Mouse (Mus musculus) liver, embryonic 15.5 days (tissue): ENCODE measurements around the gene Gm3676. TPM values are rescaled to one million over a fixed set of nuclear protein-coding genes. Genes with fewer than 3 reads are reported as not detected.
"Not testable (repeated sequence)": the region's sequence is repeated elsewhere in the genome, so short reads cannot be mapped to it uniquely, and the experiment has no call there.

Source experiments
- ATAC-seq: fragments of 200-750 bp; cut with Nextera tagmentation; 2 replicates; pipeline ENCODE4 v1.8.0; 2017; ENCODE audit warnings: moderate number of reproducible peaks, mild to moderate bottlenecking, moderate library complexity; ENCODE audit not compliant: insufficient read depth
- H3K27ac ChIP-seq: fragments of 300-500 bp; sonication (generic); replicated peaks from 2 replicates; pipeline ENCODE4 v1.5.1; 2015; ENCODE audit warnings: mild to moderate bottlenecking, inconsistent platforms
- H3K27me3 ChIP-seq: fragments of 300-500 bp; sonication (generic); 2 replicates; pipeline ENCODE4 v1.6.1; 2015; ENCODE audit warnings: mild to moderate bottlenecking, inconsistent platforms
- H3K36me3 ChIP-seq: fragments of 300-500 bp; sonication (generic); replicated peaks from 2 replicates; pipeline ENCODE4 v1.6.1; 2015; ENCODE audit warnings: moderate library complexity, mild to moderate bottlenecking, inconsistent platforms
- H3K4me1 ChIP-seq: fragments of 300-500 bp; sonication (generic); replicated peaks from 2 replicates; pipeline ENCODE4 v1.6.1; 2015; ENCODE audit warnings: inconsistent platforms
- H3K4me2 ChIP-seq: fragments of 300-500 bp; sonication (generic); 2 replicates; pipeline ENCODE4 v1.6.1; 2015; ENCODE audit warnings: moderate library complexity, mild to moderate bottlenecking, inconsistent platforms
- H3K4me3 ChIP-seq: fragments of 300-500 bp; sonication (generic); replicated peaks from 2 replicates; pipeline ENCODE4 v1.5.1; 2015; ENCODE audit warnings: mild to moderate bottlenecking, inconsistent platforms
- H3K9ac ChIP-seq: fragments of 300-500 bp; sonication (generic); 2 replicates; pipeline ENCODE4 v1.6.1; 2015; ENCODE audit warnings: moderate library complexity, mild to moderate bottlenecking, inconsistent platforms
- H3K9me3 ChIP-seq: fragments of 300-500 bp; sonication (generic); replicated peaks from 2 replicates; pipeline ENCODE4 v1.6.1; 2016; ENCODE audit warnings: inconsistent platforms
- WGBS: fragments of 180-500 bp; shearing (Covaris S2); methylation state at CpG from one replicate; pipeline ENCODE4 v1.1.7; 2015; ENCODE audit warnings: mixed read lengths; ENCODE audit not compliant: insufficient replicate concordance; 5-methylcytosine and 5-hydroxymethylcytosine counted together
- polyA plus RNA-seq: library from polyadenylated mRNA; unstranded; fragments of >200 nt; fragmentation: Nextera tagmentation; extraction: Ambion mirVana; gene quantifications from 2 replicates; pipeline ENCODE4 v1.2.1, GENCODE M21; 2015

The Gm3676 gene
- polyA plus RNA-seq: not detected in 2 replicates

GRCm38 (mm10) chr14:41646387-41646786 lies at the start of gene Gm3676:
Gene Gm3676, minus strand, starts transcription at chr14:41646487.
- H3K27ac ChIP-seq, H3K27me3 ChIP-seq, H3K4me3 ChIP-seq, ATAC-seq, H3K4me1 ChIP-seq, H3K4me2 ChIP-seq, H3K36me3 ChIP-seq, H3K9me3 ChIP-seq, H3K9ac ChIP-seq: not testable (repeated sequence)
- WGBS: no CpG with 5 or more reads among the region's 1 CpGs

- WGBS: 54% methylated on average over 2 of the region's 2 CpGs
- ATAC-seq, H3K4me1 ChIP-seq, H3K27ac ChIP-seq, H3K4me3 ChIP-seq, H3K36me3 ChIP-seq, H3K27me3 ChIP-seq, H3K4me2 ChIP-seq, H3K9ac ChIP-seq, H3K9me3 ChIP-seq: not testable (repeated sequence)
Observed at GRCm38 (mm10) chr14:41648176-41648575, 1.9 kb upstream of the Gm3676 start.

- H3K9me3 ChIP-seq, H3K27me3 ChIP-seq, ATAC-seq, H3K36me3 ChIP-seq, H3K27ac ChIP-seq, H3K9ac ChIP-seq, H3K4me2 ChIP-seq, H3K4me3 ChIP-seq, H3K4me1 ChIP-seq: not testable (repeated sequence)
- 77% methylated on average over 10 of the region's 11 CpGs for WGBS
Observed at GRCm38 (mm10) chr14:41630144-41630543, 16.1 kb downstream of the Gm3676 start.

GRCm38 (mm10) chr14:41624512-41624911 lies 21.8 kb downstream of the Gm3676 start, which contains the start of gene Gm3072:
Gene Gm3072, minus strand, starts transcription at chr14:41624612.
- not testable (repeated sequence) for ATAC-seq, H3K36me3 ChIP-seq, H3K4me2 ChIP-seq, H3K9ac ChIP-seq, H3K4me3 ChIP-seq, H3K9me3 ChIP-seq, H3K27ac ChIP-seq, H3K4me1 ChIP-seq, H3K27me3 ChIP-seq
- 74% methylated on average over 1 of the region's 2 CpGs for WGBS

GRCm38 (mm10) chr14:41622535-41622934 lies 23.8 kb downstream of the Gm3676 start:
- not testable (repeated sequence) for H3K27ac ChIP-seq, ATAC-seq, H3K27me3 ChIP-seq, H3K4me2 ChIP-seq, H3K4me3 ChIP-seq, H3K9me3 ChIP-seq, H3K9ac ChIP-seq, H3K36me3 ChIP-seq, H3K4me1 ChIP-seq
- WGBS: 70% methylated on average over 5 of the region's 5 CpGs

GRCm38 (mm10) chr14:41610690-41611089 lies 35.6 kb downstream of the Gm3676 start:
- not testable (repeated sequence) for ATAC-seq, H3K27ac ChIP-seq, H3K36me3 ChIP-seq, H3K27me3 ChIP-seq, H3K4me1 ChIP-seq, H3K9me3 ChIP-seq, H3K9ac ChIP-seq, H3K4me3 ChIP-seq, H3K4me2 ChIP-seq
- 56% methylated on average over 1 of the region's 1 CpGs for WGBS

GRCm38 (mm10) chr14:41600935-41601334 lies 45.4 kb downstream of the Gm3676 start:
- H3K9ac ChIP-seq, ATAC-seq, H3K36me3 ChIP-seq, H3K9me3 ChIP-seq, H3K27ac ChIP-seq, H3K4me2 ChIP-seq, H3K27me3 ChIP-seq, H3K4me1 ChIP-seq, H3K4me3 ChIP-seq: not testable (repeated sequence)
- WGBS: 74% methylated on average over 15 of the region's 15 CpGs

Other genes with a start within 250 kb of the Gm3676 start
- gene Gm6482, start 238.2 kb downstream of the Gm3676 start, polyA plus RNA-seq: not detected in 2 replicates
- gene Gm7954, start 193.0 kb downstream of the Gm3676 start, polyA plus RNA-seq: not detected in 2 replicates
- not detected in 2 replicates for gene Gm3486, start 157.0 kb downstream of the Gm3676 start, polyA plus RNA-seq
- gene Gm7970, start 90.9 kb downstream of the Gm3676 start, polyA plus RNA-seq: not detected in 2 replicates
- gene 1700049E17Rik2, start 73.3 kb downstream of the Gm3676 start, polyA plus RNA-seq: not detected in 2 replicates
- not detected in 2 replicates for gene Gm3072, start 21.9 kb downstream of the Gm3676 start, polyA plus RNA-seq
- gene Gm8068, start 55.4 kb upstream of the Gm3676 start, polyA plus RNA-seq: not detected in 2 replicates
- gene Gm7929, start 104.1 kb upstream of the Gm3676 start, polyA plus RNA-seq: not detected in 2 replicates
- not detected in 2 replicates for gene Gm47189, start 126.0 kb upstream of the Gm3676 start, polyA plus RNA-seq